Mouse (Mus musculus) embryonic facial prominence, embryonic 14.5 days (tissue): ENCODE results near the gene Dpp8. TPM values are rescaled to one million over a fixed set of nuclear protein-coding genes. Genes with fewer than 3 reads are reported as not detected.
"Not testable (repeated sequence)": the region's sequence is repeated elsewhere in the genome, so short reads cannot be mapped to it uniquely, and the experiment has no call there.

Source experiments
- ATAC-seq: fragments of 200-750 bp; cut with Nextera tagmentation; 2 replicates; pipeline ENCODE4 v1.8.0; 2017; ENCODE audit warnings: low read depth, moderate number of reproducible peaks, moderate TSS enrichment
- DNase-seq: peaks from one replicate; pipeline ENCODE4 v3.0.0-alpha.2; 2015; ENCODE audit warnings: low spot score
- H3K27ac ChIP-seq: fragments of 300-500 bp; sonication (generic); replicated peaks from 2 replicates; pipeline ENCODE4 v1.5.1; 2014; ENCODE audit warnings: low read depth, mild to moderate bottlenecking, low read length, moderate library complexity
- H3K27me3 ChIP-seq: fragments of 300-500 bp; sonication (generic); replicated peaks from 2 replicates; pipeline ENCODE4 v1.6.1; 2014; ENCODE audit warnings: low read length; ENCODE audit not compliant: control insufficient read depth, insufficient read depth
- H3K36me3 ChIP-seq: fragments of 300-500 bp; sonication (generic); 2 replicates; pipeline ENCODE4 v1.6.1; 2014; ENCODE audit warnings: low read length, mixed read lengths; ENCODE audit not compliant: control insufficient read depth, insufficient read depth
- H3K4me1 ChIP-seq: fragments of 300-500 bp; sonication (generic); 2 replicates; pipeline ENCODE4 v1.6.1; 2014; ENCODE audit warnings: antibody characterized with exemption, low read length; ENCODE audit not compliant: control insufficient read depth, insufficient read depth
- H3K4me2 ChIP-seq: fragments of 300-500 bp; sonication (generic); 2 replicates; pipeline ENCODE4 v1.6.1; 2014; ENCODE audit warnings: low read depth, mild to moderate bottlenecking, low read length, moderate library complexity, mixed read lengths
- H3K4me3 ChIP-seq: fragments of 300-500 bp; sonication (generic); 2 replicates; pipeline ENCODE4 v1.5.1; 2014; ENCODE audit warnings: low read depth, mild to moderate bottlenecking, low read length
- H3K9ac ChIP-seq: fragments of 300-500 bp; sonication (generic); 2 replicates; pipeline ENCODE4 v1.6.1; 2014; ENCODE audit warnings: low read depth, mild to moderate bottlenecking, low read length, moderate library complexity, mixed read lengths
- H3K9me3 ChIP-seq: fragments of 300-500 bp; sonication (generic); 2 replicates; pipeline ENCODE4 v1.6.1; 2016; ENCODE audit warnings: low read length; ENCODE audit not compliant: control insufficient read depth
- WGBS: fragments of 180-500 bp; shearing (Covaris S2); extraction: QIAGEN DNeasy Blood & Tissue Kit; methylation state at CpG from one replicate; pipeline ENCODE4 v1.1.7; 2014; 5-methylcytosine and 5-hydroxymethylcytosine counted together
- polyA plus RNA-seq: library from polyadenylated mRNA; unstranded; fragments of >200 nt; fragmentation: Nextera tagmentation; extraction: Ambion mirVana; gene quantifications from 2 replicates; pipeline ENCODE4 v1.2.1, GENCODE M21; 2014

Gene Dpp8
- polyA plus RNA-seq, 1 experiment from 2014 or later, result 31.7 TPM

DNA sequence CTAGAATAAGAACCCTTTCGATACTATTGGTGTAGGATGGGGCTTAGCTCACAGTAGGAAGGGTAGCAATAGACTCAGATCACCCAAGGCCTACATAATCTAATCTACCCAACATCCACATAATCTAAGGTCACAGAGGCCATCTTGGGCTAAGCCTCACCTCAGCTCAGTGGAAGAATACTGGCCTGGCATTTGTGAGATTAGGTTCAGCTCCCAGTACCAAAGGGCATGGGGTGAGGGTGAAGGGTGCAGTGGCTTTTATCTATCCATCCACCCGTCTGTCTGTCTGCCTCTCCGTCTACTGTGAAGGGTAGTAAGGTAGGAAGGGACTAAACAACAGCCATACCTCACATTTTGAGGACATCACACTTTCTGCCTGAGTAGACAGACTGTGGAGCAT, 38.4 kb downstream of the Dpp8 start:
- H3K4me1 ChIP-seq, result no peaks in the 10 kb centered on the region
- no peaks in the 10 kb centered on the region for H3K27me3 ChIP-seq
- H3K36me3 ChIP-seq, result peaks cover 84% of the 10 kb centered on the region
- ATAC-seq (no peak), DNase-seq (no peak)
- no peaks in the 10 kb centered on the region for H3K9me3 ChIP-seq
- 97% methylated on average over 3 of the region's 3 CpGs for WGBS
- H3K4me2 ChIP-seq, result no peak overlapping the region
- no peak overlapping the region for H3K4me3 ChIP-seq
- H3K27ac ChIP-seq, result no peak overlapping the region
- no peak overlapping the region for H3K9ac ChIP-seq

DNA sequence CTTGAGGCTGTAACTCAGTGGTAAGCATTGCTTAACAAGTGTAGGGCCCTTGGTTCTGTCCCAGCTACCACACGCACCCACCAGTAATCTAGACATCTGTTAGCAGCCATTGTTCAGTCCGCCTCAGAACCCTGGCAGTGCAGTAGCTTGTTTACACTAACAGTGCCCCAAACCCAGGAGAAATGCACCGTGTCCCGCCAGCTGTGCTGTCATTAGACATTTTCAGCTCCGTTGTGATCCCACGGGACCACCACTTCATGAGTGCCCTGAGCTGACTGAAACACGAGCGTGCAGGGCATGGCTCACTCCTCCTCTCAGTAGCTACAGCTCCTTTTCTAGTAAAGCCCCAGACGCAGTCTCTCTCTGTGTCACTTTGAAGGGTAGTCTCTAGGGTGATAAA, 41.3 kb downstream of the Dpp8 start:
- WGBS, result 47% methylated on average over 9 of the region's 9 CpGs
- no peaks in the 10 kb centered on the region for H3K27me3 ChIP-seq
- H3K4me2 ChIP-seq, result no peak overlapping the region
- no peaks in the 10 kb centered on the region for H3K4me1 ChIP-seq
- no peak overlapping the region for H3K4me3 ChIP-seq
- no peak overlapping the region for H3K27ac ChIP-seq
- peak; percentile 81 for DNase-seq
- no peaks in the 10 kb centered on the region for H3K9me3 ChIP-seq
- no peak overlapping the region for H3K9ac ChIP-seq
- peak; percentile 71 for ATAC-seq
- peaks cover 85% of the 10 kb centered on the region for H3K36me3 ChIP-seq

DNA sequence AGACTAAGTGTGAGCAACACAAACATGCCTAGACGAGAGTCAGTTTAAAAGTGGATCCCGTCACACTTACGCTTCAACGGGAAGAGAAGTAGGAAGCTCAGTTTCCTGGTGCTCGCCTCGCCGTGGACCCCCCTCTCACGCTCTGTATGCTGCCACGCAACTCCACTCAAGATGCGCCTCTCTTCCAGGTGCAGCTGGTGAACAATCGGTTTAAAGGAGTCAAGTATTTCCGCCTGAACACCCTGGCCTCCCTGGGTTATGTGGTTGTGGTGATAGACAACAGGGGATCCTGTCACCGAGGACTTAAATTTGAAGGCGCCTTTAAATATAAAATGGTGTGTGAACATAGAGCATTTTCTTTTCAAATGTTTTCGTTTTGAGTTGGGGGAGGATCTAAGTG, 42.0 kb downstream of the Dpp8 start:
- Histone ChIP-seq H3K9ac (no peak overlapping the region), H3K4me1 (no peaks in the 10 kb centered on the region), H3K9me3 (no peaks in the 10 kb centered on the region), H3K36me3 (peaks cover 85% of the 10 kb centered on the region), H3K4me2 (no peak overlapping the region), H3K27ac (no peak overlapping the region), H3K27me3 (no peaks in the 10 kb centered on the region), H3K4me3 (no peak overlapping the region)
- WGBS, result 84% methylated on average over 15 of the region's 15 CpGs
- DNase-seq (no peak), ATAC-seq (no peak)

DNA sequence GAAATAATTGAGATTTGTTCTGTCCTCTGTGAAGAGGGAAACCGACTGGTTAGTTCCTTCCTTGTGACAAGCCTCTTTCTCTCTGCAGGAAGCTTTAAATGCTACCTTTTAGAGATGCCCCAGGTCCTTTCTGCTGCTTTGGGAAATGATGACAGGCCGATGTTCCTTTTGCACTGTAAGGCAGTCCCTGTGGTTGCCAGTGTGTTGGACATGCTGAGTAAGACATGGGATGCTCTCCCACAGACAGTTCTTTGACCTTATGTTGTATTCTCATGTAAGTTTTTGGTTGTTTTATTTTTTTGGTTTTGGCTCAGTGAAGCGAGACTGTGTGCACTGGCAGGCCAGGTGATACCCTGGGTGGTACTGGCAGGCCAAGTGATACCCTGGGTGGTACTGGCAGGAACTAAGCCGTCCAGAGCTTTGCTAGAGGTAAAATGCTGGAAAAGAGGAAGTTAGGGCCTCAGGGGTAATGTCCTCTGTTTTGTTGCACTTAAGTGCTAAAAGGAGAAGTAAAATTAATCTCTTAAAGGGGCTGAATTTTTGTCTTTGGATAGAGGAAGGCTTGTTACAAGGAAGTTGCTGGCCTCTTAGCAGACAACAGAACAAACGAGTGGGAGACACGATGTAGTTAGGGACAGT, 42.8 kb downstream of the Dpp8 start:
- Histone ChIP-seq H3K27me3 (no peaks in the 10 kb centered on the region), H3K9me3 (no peaks in the 10 kb centered on the region), H3K36me3 (peaks cover 85% of the 10 kb centered on the region), H3K27ac (no peak overlapping the region), H3K4me1 (no peaks in the 10 kb centered on the region), H3K9ac (no peak overlapping the region), H3K4me2 (no peak overlapping the region), H3K4me3 (no peak overlapping the region)
- no peak for DNase-seq
- 82% methylated on average over 6 of the region's 6 CpGs for WGBS
- ATAC-seq, result no peak

DNA sequence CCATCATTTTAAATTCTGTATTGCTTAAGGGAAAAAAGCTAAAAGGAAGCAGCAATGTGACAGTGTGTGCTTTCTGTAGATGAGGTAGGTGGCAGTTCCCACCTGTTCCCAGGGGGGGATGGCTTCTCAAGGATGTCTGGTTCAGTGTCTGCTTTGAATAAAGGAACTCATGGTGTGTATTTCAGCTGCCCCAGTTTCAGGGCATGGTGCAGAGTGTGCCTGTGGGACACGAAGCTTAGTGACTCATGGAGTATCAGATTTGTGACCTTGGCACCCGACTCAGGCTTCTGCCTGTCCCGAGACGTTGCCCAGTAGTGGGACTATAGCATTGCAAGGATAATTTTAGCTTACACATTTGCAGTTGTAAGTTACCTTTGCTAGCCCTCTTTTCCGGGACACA, 45.3 kb downstream of the Dpp8 start:
- DNase-seq, result no peak
- no peak overlapping the region for H3K4me2 ChIP-seq
- no peak overlapping the region for H3K9ac ChIP-seq
- no peak for ATAC-seq
- H3K4me3 ChIP-seq, result no peak overlapping the region
- no peaks in the 10 kb centered on the region for H3K4me1 ChIP-seq
- H3K27ac ChIP-seq, result no peak overlapping the region
- H3K27me3 ChIP-seq, result no peaks in the 10 kb centered on the region
- WGBS, result 85% methylated on average over 5 of the region's 5 CpGs
- no peaks in the 10 kb centered on the region for H3K9me3 ChIP-seq
- peaks cover 94% of the 10 kb centered on the region for H3K36me3 ChIP-seq

DNA sequence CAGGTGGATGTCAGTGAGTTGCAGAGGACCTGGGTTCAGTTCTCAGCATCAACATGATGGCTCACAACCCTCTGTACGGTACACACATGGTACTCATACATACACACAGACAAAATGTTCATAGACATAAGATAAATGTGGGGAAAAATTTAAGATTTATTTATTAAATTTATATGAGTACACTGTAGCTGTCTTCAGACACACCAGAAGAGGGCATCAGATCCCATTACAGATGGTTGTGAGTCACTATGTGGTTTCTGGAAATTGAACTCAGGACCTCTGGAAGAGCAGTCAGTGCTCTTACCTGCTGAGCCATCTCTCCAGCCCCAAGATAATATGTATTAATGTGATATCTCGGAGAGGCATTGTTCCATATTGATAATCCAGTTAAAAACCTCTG, 47.9 kb downstream of the Dpp8 start:
- not testable (repeated sequence) for H3K4me3 ChIP-seq, H3K27me3 ChIP-seq, H3K9ac ChIP-seq, H3K27ac ChIP-seq, ATAC-seq, DNase-seq, H3K4me2 ChIP-seq, H3K4me1 ChIP-seq, H3K9me3 ChIP-seq
- H3K36me3 ChIP-seq, result peaks cover 86% of the 10 kb centered on the region
- WGBS, result 90% methylated on average over 2 of the region's 2 CpGs

DNA sequence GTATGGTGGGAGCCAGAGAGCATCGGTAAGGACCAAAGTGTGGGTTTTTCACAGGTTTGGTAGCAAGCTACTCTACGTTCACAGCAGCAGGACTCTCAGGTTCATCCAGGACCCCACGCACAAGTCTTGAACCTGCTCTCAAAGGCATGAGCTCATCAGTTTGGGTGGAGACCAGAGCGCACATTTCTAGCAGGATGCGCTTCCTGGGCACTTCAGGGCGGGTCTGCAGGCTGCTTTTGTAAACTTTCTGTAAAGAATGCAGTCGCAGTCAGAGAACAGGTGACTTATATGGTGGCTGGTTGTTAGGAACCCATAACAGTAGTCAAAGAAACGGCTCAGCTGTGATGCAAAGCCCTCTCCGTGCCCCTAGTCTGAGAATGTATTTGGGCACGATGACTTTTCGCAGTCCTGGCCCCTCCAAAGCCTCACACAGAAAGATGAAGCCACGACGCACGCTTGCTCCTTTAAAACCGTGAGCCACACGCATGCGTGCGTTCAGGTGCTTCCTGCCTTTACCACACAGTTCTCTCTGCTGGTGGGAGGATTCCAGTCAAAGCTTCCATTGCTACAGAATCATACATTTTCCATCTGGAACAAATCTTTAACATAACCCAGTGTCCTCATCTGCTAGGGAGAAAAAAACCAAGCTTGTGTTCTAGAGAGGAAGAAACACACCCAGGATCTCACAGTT, 51.0 kb downstream of the Dpp8 start:
- 89% methylated on average over 18 of the region's 18 CpGs for WGBS
- no peak for DNase-seq
- no peaks in the 10 kb centered on the region for H3K4me1 ChIP-seq
- no peak for ATAC-seq
- H3K4me3 ChIP-seq, result no peak overlapping the region
- peaks cover 59% of the 10 kb centered on the region for H3K36me3 ChIP-seq
- H3K27me3 ChIP-seq, result no peaks in the 10 kb centered on the region
- no peak overlapping the region for H3K4me2 ChIP-seq
- H3K9me3 ChIP-seq, result no peaks in the 10 kb centered on the region
- H3K27ac ChIP-seq, result no peak overlapping the region
- H3K9ac ChIP-seq, result no peak overlapping the region

DNA sequence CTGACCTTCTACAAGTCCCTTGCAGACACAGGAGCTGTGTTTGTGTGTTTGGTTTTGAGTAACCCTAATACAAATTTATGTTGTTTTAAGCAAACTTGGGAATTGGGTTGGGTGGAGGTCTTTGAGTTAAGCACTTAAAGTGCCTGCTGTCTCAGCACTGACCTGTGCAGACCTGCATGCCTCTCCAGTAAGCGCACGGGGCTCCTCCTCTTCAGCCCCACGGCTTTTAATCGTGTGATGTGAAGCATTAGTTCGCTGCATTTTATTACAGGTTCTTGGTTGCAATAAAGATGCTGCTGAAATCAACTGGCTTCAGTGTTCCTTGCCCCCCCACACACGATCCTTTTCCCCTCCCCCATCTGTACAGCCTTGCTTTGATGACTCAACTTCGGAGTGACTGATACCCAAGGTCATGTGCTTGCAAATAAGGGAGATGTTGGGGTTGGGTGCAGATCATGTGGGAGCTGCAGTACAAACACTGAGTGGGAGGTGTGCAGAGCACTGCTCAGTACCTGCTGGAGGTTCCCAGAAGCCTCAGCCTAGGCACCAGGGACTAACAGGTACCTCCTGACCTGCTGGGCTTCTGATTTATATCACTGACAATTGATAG, 52.1 kb downstream of the Dpp8 start:
- Histone ChIP-seq H3K27ac (no peak overlapping the region), H3K4me1 (no peaks in the 10 kb centered on the region), H3K9ac (no peak overlapping the region), H3K9me3 (no peaks in the 10 kb centered on the region), H3K36me3 (peaks cover 49% of the 10 kb centered on the region), H3K27me3 (no peaks in the 10 kb centered on the region), H3K4me3 (no peak overlapping the region), H3K4me2 (no peak overlapping the region)
- no peak for DNase-seq
- ATAC-seq, result no peak
- WGBS, result 70% methylated on average over 7 of the region's 7 CpGs

DNA sequence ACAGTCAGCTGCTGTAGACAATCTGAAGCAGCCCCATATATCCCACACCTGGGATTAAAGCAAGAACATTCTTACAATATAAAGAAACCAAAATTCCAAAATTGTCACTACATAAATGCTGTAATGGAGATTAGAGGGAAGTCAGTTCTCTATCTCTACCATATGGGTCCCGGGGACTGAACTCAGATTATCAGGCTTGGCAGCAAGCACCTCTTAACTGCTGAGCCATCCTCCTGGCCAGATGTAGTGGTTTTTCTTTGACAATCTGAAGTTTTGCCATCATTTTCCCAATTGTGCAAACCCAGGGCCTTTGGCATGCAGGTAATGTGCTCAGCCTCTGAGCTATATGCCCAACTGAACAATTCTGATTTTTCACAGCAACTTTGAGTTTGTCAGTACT, 53.1 kb downstream of the Dpp8 start:
- H3K9ac ChIP-seq, result no peak overlapping the region
- H3K9me3 ChIP-seq, result no peaks in the 10 kb centered on the region
- H3K27ac ChIP-seq, result no peak overlapping the region
- WGBS, result 93% methylated on average over 1 of the region's 1 CpGs
- ATAC-seq (no peak), DNase-seq (no peak)
- H3K36me3 ChIP-seq, result peaks cover 40% of the 10 kb centered on the region
- no peak overlapping the region for H3K4me3 ChIP-seq
- no peaks in the 10 kb centered on the region for H3K4me1 ChIP-seq
- no peak overlapping the region for H3K4me2 ChIP-seq
- no peaks in the 10 kb centered on the region for H3K27me3 ChIP-seq
